In genomic region chr7:139200108-139200507, GRCm38 (mm10) we compare ENCODE assay signal across 8 mouse cellular contexts. TPM values are rescaled to one million over a fixed set of nuclear protein-coding genes. Genes with fewer than 3 reads are reported as not detected.
A peak's percentile ranks its signal among the peaks of the same experiment; 100 is the strongest.
DNase-seq lines count a peak whose midpoint lies in the region; ATAC-seq and TF ChIP-seq lines count a peak whose summit lies in the region.

No protein-coding gene starts in this region.

- H3K9ac ChIP-seq in forebrain, embryonic 16.5 days (replicated peaks; ENCODE audit: low read depth, low read length): no peak overlapping the region
- H3K9ac ChIP-seq in liver, postnatal 0 days (replicated peaks): no peak overlapping the region
- no peak overlapping the region for H3K9ac ChIP-seq in neural tube, embryonic 15.5 days (replicated peaks)

- TF ChIP-seq CTCF in liver, postnatal 0 days (IDR thresholded peaks at IDR 0.05; ENCODE audit: low read depth): peak; percentile 71

- H3K36me3 ChIP-seq in forebrain, embryonic 16.5 days (ENCODE audit: control insufficient read depth, insufficient read depth): no peaks in the 10 kb centered on the region
- no peaks in the 10 kb centered on the region for H3K36me3 ChIP-seq in liver, postnatal 0 days (replicated peaks; ENCODE audit: insufficient read depth, low read length)
- no peaks in the 10 kb centered on the region for H3K36me3 ChIP-seq in neural tube, embryonic 15.5 days

- H3K27me3 ChIP-seq in forebrain, embryonic 16.5 days (replicated peaks; ENCODE audit: control insufficient read depth, insufficient read depth, low read length): peaks cover 7% of the 10 kb centered on the region; the same call in 1 of the 2 replicates
- peaks cover 5% of the 10 kb centered on the region; the same call in 1 of the 2 replicates for H3K27me3 ChIP-seq in liver, postnatal 0 days (ENCODE audit: insufficient read depth, low read length)
- H3K27me3 ChIP-seq in neural tube, embryonic 15.5 days (replicated peaks): 0 out of 2 replicates have a peak, but pooled peaks cover 4% of the 10 kb centered on the region

- H3K4me2 ChIP-seq in forebrain, embryonic 16.5 days (ENCODE audit: low read length): no peak overlapping the region
- H3K4me2 ChIP-seq in liver, postnatal 0 days (ENCODE audit: low read depth, low read length): no peak overlapping the region
- 0 out of 2 replicates have a peak overlapping the region, but pooled peaks have one; percentile 9 for H3K4me2 ChIP-seq in neural tube, embryonic 15.5 days

- H3K9me3 ChIP-seq in forebrain, embryonic 16.5 days (ENCODE audit: control insufficient read depth, low read length): no peaks in the 10 kb centered on the region
- no peaks in the 10 kb centered on the region for H3K9me3 ChIP-seq in liver, postnatal 0 days (ENCODE audit: low read length)
- no peaks in the 10 kb centered on the region for H3K9me3 ChIP-seq in neural tube, embryonic 15.5 days (replicated peaks)

- no peaks in the 10 kb centered on the region for H3K4me1 ChIP-seq in forebrain, embryonic 16.5 days (replicated peaks; ENCODE audit: control insufficient read depth, insufficient read depth, low read length)
- H3K4me1 ChIP-seq in liver, postnatal 0 days (ENCODE audit: insufficient read depth): no peaks in the 10 kb centered on the region
- H3K4me1 ChIP-seq in neural tube, embryonic 15.5 days: peaks cover 2% of the 10 kb centered on the region; the same call in 1 of the 2 replicates

- DNase-seq in layer of hippocampus, adult 11-12 months (ENCODE audit: low spot score): peak; percentile 80
- no peak for DNase-seq in layer of hippocampus, adult 9-10 months (ENCODE audit: low spot score)
- peak; percentile 59 for DNase-seq in cerebellum, adult 11 months
- peak; percentile 66 for DNase-seq in kidney, adult 18-20 months
- DNase-seq in liver, postnatal 0 days: peak; percentile 31
- DNase-seq in spleen, adult 12 weeks (ENCODE audit: low spot score): no peak

- peak; percentile 65 for ATAC-seq in forebrain, embryonic 16.5 days
- no peak for ATAC-seq in liver, postnatal 0 days
- peak; percentile 63 for ATAC-seq in neural tube, embryonic 15.5 days (ENCODE audit: low FRiP score)

- no peak for TF ChIP-seq EP300 in liver, postnatal 0 days (IDR thresholded peaks at IDR 0.05; ENCODE audit: low read depth)

- H3K4me3 ChIP-seq in forebrain, embryonic 16.5 days (replicated peaks; ENCODE audit: low read length): no peak overlapping the region
- H3K4me3 ChIP-seq in liver, postnatal 0 days (ENCODE audit: low read depth, low read length): no peak overlapping the region
- H3K4me3 ChIP-seq in neural tube, embryonic 15.5 days (replicated peaks): no peak overlapping the region

- 32% methylated on average over 7 of the region's 7 CpGs for WGBS in forebrain, embryonic 16.5 days
- WGBS in liver, postnatal 0 days (ENCODE audit: insufficient replicate concordance): 26% methylated on average over 7 of the region's 7 CpGs
- 29% methylated on average over 7 of the region's 7 CpGs for WGBS in neural tube, embryonic 15.5 days

- H3K27ac ChIP-seq in forebrain, embryonic 16.5 days (ENCODE audit: low read length): no peak overlapping the region
- H3K27ac ChIP-seq in liver, postnatal 0 days (ENCODE audit: low read depth): no peak overlapping the region
- H3K27ac ChIP-seq in neural tube, embryonic 15.5 days (replicated peaks): no peak overlapping the region

RNA-seq across cellular contexts. Expression of gene Lrrc27, which starts 12.7 kb away (rescaled TPM):
- 3.6 and 4.6 TPM in 2 replicates for polyA plus RNA-seq in forebrain, embryonic 16.5 days (2015; fragmentation: Nextera tagmentation; extraction: Ambion mirVana)
- 0.43 and 0.78 TPM in 2 replicates for polyA plus RNA-seq in liver, postnatal 0 days (2015; fragmentation: Nextera tagmentation; extraction: Ambion mirVana)
- 4.4 and 5.1 TPM in 2 replicates for polyA plus RNA-seq in neural tube, embryonic 15.5 days (2015; fragmentation: Nextera tagmentation; extraction: Ambion mirVana)

RNA-seq across cellular contexts. Expression of gene Stk32c, which starts 13.0 kb away (rescaled TPM):
- 1.3 and 2.3 TPM in 2 replicates for polyA plus RNA-seq in forebrain, embryonic 16.5 days (2015; fragmentation: Nextera tagmentation; extraction: Ambion mirVana)
- polyA plus RNA-seq in liver, postnatal 0 days (2015; fragmentation: Nextera tagmentation; extraction: Ambion mirVana): not detected in 2 replicates
- polyA plus RNA-seq in neural tube, embryonic 15.5 days (2015; fragmentation: Nextera tagmentation; extraction: Ambion mirVana): 2.5 TPM in 2 replicates

RNA-seq across cellular contexts. Expression of gene Pwwp2b, which starts 48.2 kb away (rescaled TPM):
- 5.9 and 7.7 TPM in 2 replicates for polyA plus RNA-seq in forebrain, embryonic 16.5 days (2015; fragmentation: Nextera tagmentation; extraction: Ambion mirVana)
- polyA plus RNA-seq in liver, postnatal 0 days (2015; fragmentation: Nextera tagmentation; extraction: Ambion mirVana): 1.3 and 1.5 TPM in 2 replicates
- polyA plus RNA-seq in neural tube, embryonic 15.5 days (2015; fragmentation: Nextera tagmentation; extraction: Ambion mirVana): 5.8 and 8.4 TPM in 2 replicates

Comparison
In these comparisons a context has a peak if more than half of its experiments do, and no peak if none do; other contexts are left out.
1. DNase-seq: peak in layer of hippocampus, adult 11-12 months (single experiment), cerebellum, adult 11 months (single experiment), kidney, adult 18-20 months (single experiment) and liver, postnatal 0 days (single experiment); none in layer of hippocampus, adult 9-10 months (single experiment) and spleen, adult 12 weeks (single experiment).